Mouse (Mus musculus) lung, postnatal 0 days (tissue): ENCODE measurements around the gene Fsd2.

Experiments
- CTCF ChIP-seq: IDR thresholded peaks from 2 replicates; pipeline ENCODE4 v1.5.1; 2016; ENCODE audit warnings: antibody characterized with exemption, mild to moderate bottlenecking
- EP300 ChIP-seq: IDR thresholded peaks from 2 replicates; pipeline ENCODE4 v1.6.1; 2016; ENCODE audit warnings: antibody characterized with exemption, mild to moderate bottlenecking, control low read depth

DNA sequence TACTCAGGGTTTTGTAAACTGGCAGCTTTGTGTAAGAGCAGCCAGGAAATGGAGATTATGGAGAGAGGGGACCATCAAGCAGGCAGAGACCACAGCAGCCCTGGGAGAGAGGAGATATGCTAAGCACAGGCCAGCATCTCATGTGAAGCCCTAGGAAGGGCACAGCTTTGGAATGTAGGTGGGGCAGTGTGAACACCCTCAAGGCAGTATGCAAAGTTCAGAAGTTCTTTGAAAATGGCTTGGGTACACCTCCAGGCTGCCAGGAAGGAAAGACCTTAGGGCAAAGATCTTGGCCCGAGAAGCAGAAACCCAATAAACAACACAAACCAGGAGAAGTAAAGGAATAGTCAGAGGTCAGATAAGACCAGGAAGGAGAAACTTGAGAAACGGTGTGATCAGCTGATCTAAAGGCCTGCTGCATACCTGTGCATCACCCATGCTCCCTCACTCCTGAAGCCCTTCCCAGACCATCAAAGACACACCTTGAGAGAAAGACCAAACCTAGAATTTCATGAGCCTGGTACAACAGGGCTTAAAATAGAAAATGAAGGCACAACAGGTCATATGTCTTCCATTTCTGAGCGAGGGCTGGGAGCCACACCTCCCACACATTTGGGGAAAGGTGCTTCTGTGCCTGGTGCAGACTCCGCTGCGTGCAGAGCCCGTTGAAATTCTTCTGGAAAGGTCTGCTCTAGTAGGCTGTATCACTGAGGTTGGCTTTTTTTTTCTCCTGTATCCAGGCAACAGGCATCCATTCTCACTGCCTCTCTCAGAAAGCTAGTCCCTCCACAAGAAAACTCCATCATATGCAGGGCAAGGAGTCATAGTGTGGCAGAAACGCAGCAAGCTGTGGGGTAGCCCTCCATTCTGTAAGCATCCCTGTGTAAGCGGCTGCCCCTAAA is 32.9 kb upstream of the Fsd2 start:
- TF ChIP-seq CTCF: no peak
- TF ChIP-seq EP300: no peak
